Mouse (Mus musculus): ENCODE measurements around the gene Ppp1r3c.

GRCm38 (mm10) chr19:36780375-36780774 lies 43.9 kb upstream of the Ppp1r3c start:
- no peak for TF ChIP-seq HCFC1 (IDR thresholded peaks at IDR 0.05; ENCODE audit: low read depth, low read length)
- no peak for TF ChIP-seq ZC3H11A (IDR thresholded peaks at IDR 0.05; ENCODE audit: low read depth, low read length)
